Mouse (Mus musculus) Muller cell, postnatal 12 days (primary cell): ENCODE data around the gene E330009J07Rik.
A peak's percentile ranks its signal among the peaks of the same experiment; 100 is the strongest.

Experiments
- DNase-seq: peaks from one replicate; pipeline ENCODE4 v3.0.0-alpha.2; 2015; ENCODE audit errors: inconsistent ontology term

The E330009J07Rik gene

DNA sequence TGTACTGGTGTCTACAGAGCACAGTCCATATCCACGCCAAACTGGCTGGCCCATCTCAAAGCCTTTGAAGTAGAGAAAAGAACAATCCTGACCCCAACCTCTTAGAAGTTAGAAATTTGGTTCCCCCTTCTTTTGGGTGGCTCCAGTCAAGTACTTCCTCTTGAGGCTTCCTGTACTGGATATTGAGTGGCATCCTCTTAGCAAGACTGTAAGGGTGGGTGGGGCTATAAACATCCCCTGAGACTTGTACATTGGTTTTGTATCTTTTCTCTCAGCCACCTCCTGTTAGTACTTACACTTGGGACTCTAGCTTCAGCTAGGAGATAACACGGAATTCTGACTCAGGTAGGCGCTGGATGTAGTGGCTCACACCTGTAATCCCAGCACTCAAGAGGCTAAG lies 5.7 kb downstream of the E330009J07Rik start:
- no peak for DNase-seq

DNA sequence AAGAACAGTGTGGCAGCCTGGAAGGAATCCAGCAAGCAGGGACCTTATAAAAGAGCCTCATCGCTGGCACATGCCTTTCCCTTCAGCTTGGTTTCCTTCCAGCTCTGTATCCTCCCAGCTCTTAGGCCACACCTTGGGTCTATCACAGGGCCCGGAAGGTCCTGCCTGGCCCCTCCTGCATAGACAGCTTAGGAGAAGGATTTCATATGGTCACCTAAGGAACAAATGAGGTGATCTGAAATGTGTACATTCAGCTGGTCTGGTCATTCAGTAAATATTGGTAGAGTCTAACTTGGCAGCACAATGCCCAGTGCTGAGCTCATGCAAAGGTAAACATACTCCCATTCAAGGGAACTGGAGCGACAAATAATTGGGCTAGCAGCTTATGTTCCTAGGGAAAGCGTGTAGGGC lies 6.4 kb downstream of the E330009J07Rik start:
- peak; percentile 12 for DNase-seq

DNA sequence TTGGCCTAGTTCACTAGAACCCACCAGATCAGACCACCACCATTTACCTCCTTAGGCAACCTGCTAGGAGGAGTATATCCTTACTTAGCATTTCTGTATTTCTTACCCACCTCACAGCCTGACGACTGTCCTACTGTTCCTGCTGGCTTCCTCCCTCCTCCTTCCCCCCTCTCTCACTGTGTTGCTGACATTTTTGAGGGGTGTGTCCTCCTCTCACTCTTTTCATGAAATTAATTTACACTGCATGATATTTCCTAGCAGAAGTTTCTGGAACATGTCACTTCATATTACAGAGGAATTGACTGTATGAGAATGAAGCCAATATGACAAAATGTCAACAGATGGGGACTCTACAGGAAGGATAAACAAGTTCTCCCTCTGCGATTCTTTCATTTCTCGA lies 7.2 kb downstream of the E330009J07Rik start:
- DNase-seq: no peak

DNA sequence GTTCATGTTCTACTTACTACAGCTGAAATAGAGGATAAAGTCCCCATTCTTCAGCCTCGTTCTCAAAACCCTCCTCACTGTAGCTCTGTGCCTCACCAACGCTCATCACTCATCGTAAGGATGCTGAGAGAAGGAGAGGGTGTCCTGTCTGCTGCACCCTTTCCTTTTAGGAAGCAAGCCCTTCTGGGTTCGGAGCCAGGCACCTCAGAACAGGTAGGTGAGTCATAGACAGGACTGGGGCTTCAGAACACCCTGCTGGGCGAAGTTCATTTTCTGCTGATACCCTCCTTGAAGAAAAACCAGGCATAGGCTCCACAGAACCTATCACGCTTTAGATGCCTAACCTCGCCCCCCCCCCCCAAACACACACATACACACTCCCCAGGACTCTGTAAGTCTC lies 8.5 kb downstream of the E330009J07Rik start:
- DNase-seq: no peak

DNA sequence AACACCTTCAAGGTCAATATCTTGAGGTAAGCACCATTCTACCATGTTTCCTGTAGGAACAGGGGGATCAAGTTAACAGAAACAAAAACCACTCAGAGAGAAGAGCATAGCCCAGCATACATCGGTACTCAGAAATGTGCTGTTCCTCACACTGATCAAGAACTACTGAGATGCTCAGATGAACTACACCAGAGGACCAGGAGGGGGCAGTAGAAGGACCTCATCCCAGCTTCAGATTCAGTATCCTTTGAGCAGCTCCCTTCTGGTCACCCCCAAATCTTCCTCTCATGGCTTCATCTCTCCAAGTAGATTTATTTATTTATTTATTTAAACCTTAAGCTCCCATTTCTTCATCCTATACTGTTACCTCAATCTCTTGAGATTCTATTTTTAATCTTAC lies 12.2 kb downstream of the E330009J07Rik start:
- peak; percentile 7 for DNase-seq

DNA sequence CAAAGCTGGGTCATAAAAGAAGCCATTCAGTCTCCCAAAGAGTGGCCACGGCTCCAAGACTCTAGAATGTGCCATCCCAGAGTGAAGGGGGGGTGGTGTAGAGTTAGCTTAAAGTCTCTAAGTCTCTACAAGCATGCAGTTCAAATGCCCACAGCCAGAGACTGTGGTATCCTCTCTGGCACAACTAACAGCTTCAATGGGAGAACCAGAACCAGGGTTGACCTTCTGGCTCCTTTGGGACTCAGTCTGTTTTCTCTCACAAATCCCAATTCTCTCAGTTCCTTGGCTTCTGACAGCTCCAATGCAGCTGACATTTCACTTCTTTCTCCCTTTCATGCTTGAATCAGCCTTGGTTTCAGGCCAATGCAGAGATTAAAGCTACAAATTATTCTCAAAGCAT lies 12.9 kb downstream of the E330009J07Rik start:
- no peak for DNase-seq

DNA sequence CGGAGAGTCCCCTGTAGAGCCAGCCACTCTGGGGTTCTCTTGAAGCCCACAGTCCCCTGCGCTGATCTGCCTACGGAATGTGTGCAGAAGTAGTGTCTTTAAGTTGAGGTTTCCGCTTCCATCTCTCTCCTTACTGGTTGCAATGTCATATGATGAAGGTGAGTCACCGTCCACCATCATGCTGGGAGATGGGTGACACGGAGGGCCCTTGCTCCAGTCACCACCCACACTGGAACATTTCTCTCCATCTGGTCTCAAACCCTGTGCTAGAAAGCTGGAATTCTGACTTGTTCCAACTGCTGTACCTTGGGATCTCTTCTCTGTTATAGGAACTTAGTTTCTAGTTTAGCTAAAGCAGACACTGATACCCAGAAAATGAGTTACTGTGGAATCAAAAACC lies 14.8 kb downstream of the E330009J07Rik start:
- no peak for DNase-seq

DNA sequence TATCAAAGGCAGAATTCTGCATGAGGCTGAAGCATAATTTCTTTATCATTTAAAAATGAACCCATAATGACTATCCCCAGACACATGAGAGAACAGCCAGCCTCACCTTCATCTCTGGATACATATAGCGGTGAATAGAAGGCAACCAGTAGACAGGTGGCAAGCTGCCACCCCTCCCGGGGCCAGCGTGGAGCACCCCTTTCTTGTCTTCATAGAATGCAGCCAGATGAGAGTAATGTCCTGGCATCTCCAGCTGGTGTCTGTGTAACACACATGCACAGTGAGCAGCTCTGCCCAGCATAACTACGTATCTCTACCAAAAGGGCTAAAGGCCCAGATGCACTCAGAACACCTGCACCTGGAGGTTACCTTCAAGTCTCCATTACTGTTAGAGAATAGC lies 17.5 kb downstream of the E330009J07Rik start:
- no peak for DNase-seq

DNA sequence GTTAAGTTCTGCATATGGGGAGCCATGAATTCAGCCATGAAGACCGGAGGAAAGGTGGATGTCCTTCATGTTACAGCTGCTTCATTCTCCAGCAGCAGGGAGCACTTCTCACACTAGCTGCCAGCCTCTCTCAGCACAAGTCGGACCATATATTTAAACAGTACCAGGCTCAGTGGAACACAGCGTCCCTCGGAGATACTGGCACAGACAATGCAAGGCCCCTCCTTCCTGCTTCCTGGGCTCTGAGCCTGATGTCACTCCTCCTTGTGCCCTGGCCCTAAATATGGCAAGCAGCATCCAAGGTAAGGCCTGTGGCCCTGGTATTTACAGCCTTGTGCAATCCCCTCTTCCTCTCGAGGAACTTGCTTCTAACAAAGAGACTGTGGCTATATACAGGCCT lies 20.1 kb downstream of the E330009J07Rik start:
- no peak for DNase-seq

DNA sequence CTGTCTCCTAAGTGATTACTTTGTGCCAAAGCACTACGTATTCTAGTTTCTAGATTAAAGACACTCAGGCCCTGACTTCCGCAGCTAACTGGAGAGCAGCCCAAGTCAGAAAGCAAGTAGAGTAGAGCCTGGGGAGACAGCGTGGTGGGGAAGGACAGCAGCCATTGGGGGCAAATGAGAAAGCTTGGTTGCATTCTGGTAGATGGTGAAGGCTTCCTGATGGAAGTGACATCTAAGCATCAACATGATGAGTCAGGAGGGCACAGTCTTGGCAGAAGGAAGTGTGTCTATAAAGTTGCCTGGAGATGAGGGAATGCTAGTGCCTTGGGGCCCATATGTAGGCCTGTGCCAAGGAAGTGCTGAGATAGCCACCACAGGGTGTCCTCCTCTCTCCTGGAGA lies 22.4 kb downstream of the E330009J07Rik start:
- DNase-seq: no peak

DNA sequence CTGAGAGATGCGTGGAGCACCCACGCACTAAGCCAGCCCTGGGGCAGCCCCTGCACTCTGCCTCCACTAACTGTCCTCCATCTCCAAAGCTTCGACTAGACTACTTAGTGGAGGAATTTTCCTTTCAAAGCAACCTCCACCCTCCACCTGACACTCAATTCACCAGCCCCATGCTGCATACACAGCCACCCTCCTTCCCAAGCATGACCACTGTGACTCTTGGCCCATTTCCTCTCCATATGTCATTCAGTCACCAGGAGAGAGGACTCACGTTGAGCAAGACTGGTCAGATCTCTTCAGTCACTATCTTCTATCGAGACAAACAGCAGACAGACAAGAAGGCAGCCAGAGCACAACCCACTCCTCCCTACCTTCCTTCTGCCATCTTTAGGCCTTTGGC lies 22.9 kb downstream of the E330009J07Rik start:
- DNase-seq: no peak

DNA sequence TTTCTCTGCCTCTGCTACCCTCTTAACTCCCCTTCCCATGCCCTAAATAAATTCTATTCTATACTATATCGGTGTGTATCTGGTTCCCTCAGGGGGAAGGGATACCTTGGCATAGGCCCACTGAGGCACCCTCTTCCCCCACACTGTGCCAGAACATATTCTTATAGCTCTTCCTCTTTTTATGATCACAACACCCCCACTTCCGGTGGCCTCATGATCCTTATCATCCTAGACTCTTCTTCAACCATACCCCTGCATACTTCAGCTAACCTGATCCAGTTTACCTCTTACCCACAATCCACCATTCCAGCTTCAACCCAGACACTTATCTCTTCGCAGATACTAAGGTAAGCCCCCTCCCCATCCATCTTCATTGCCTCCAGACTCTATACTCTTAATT lies 24.9 kb downstream of the E330009J07Rik start:
- DNase-seq: no peak

DNA sequence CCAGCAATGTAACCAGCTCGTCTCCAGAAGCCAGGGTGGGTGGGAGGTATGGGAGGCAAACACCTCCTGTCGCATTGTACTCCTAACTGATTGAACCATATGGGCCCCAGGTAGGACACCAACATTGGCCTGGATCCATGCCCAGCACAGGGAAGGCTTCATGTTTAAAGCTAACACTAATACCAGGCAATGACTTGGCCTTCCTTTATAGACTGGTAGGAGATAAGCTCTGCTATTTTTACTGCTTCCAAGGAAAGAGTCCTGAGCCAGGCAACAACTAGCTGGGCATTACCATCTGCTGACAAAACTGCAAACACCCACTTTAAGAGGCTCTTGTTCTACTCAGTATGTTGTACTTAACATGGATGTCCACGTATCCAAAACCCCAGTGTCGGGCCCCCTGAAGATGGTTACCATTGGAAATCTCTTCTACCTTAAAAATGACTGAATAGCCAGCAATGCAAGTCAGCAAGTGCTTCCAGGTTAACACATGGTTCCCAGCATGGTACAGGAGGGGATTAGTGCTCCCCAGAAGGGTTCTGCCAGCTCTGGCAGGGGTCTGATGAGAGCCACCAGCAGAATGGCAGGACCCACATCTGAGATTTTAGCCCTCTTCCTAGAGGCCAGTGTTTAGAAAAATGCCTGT lies 32.2 kb downstream of the E330009J07Rik start:
- DNase-seq: no peak

DNA sequence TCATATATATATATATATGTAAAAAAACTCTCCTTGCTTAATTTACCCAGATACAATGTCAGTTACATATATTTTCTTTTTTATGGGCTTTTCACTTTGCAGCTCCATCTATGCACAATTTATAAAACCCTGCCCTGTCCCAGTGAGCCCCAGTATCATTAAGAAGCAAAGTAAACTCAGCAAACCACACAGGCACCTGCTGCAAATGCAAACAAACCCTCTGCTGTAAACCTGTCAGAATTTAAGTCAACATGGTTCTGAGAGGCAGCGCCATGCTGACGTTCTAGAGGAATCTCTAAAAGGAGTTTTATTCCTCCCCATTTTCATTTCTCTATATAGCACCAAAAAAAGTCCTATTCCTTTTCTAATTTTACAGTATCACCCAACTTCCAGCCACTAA lies 33.9 kb downstream of the E330009J07Rik start:
- DNase-seq: no peak

DNA sequence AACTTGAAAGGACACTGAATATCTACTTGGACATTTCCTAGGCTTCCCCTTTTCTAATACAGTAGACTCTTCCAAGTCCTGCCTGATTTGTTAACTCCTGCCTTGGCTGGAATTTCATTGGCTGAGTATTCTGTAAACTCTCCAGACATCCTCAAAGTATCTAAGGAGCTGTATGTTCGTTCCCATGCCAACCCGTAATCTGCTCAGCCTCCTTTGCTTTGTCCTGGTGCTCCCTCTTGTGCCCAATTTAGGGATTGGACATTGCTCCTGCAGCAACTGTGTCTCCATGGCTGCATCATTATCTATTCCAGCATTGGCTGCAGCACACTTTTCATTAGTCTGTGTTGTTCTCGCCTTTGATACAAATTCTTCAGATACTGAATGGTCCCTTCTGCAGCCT lies 42.7 kb downstream of the E330009J07Rik start:
- peak; percentile 49 for DNase-seq

DNA sequence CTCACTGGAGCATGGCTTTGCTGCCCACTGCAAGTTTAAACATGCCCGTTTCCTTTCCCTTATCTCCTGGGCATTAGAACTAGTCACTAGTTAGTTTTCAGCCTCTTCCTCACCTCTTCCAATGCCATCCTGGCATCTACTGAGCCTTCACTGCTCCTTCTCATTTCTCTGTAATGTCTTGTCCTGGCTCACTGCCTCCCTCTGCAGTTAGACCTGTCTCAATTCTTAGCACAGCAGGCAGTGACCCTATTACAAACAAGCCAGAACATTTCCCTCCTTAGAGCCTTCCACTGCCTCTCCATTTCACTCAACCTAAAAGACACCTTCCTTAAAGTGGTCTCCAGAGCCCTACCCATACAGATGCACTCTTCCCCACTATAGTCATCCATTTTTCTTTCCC lies 45.0 kb downstream of the E330009J07Rik start:
- DNase-seq: no peak

DNA sequence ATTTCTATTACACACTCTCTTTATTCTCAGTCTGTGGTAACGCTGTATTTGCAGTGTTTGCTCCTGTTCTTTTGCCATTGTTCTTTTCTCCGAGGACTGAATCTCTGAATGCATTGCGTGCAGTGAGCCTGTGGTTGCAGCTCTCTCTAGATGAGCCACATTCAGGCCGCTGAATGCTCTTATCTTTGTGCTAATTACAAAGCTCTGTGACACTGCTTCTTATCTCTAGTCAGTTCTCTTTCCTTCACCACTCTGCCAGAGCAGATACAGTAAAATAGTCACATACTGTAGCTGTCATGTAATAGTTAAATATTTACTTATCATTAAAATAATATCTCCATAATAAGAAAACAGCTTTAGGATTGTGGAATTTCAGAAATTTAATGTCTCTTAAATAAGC lies 47.3 kb downstream of the E330009J07Rik start:
- no peak for DNase-seq

DNA sequence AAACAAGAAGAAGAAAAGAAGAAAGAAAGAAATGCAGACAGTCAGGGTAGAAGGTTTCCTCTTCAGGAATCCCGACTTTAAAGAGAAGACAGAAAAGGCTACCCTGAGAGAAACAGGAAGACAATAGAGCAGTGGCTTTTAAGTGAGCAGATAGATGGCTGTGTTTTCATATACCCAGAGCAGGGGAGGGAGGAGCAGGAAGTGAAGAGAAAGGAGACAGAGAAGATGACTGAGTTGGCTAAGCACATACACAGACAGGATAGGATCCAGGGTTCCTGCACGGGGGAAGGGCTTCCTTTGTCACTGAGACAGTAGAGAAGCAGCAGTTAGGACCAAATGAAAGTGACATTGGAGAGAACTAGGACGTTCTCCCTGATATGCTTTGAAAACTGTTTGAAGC lies 50.3 kb downstream of the E330009J07Rik start:
- no peak for DNase-seq

DNA sequence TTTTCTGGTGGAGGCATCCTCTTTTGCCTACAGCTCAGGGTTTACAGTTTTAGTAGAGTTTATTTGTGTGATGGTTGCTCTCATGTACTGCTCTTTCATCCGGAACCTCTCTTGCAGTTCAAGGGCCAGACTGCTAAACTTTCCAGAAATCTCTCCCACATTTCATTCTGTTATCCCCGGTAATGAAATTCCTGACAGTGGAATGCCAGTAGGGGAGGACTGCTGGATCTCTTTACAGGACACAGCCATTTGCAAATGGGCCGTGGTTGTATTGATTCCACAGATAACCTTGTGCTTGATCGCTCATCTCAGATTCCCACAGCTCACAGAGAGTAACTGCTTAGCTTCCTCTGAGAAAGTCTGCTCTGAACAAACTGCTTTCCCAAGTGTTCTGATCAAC lies 54.0 kb downstream of the E330009J07Rik start:
- no peak for DNase-seq

DNA sequence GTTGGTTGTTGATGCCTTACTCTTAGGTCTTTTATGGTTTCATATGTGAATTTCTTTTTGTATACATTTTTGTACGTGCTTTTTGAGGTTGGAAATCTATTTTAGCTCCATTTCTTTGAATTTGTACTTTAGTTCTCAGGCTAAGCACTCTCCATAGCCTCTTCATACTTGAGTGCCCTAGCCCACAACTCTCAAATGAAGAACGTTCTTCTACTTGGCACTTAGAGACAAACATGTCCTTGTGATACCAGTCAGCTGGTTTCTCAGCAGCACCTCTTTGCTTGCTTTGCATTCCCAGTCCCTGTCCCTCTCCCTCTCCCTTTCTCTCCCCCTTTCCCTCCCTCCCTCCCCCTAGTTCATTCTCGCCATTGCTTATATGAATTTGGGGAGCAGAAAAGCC lies 55.8 kb downstream of the E330009J07Rik start:
- no peak for DNase-seq

DNA sequence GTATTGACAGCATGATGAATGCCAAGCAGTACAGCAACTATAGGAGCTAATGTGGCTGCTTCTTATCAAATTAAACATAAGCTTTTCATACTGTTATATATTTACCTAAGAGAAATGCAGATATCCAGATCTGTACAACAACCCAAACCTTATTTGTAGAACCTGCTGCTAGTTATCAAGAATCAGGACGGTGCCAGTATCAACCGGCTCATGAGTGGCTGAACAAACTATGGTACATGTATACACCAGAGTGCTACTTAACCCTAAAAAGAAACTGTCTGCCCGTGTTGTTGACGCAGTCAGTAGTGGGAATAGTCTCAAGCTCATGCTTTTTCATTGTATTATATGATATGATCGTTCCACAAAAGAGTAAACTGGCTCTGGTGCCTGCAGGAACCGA lies 64.9 kb downstream of the E330009J07Rik start:
- DNase-seq: no peak

DNA sequence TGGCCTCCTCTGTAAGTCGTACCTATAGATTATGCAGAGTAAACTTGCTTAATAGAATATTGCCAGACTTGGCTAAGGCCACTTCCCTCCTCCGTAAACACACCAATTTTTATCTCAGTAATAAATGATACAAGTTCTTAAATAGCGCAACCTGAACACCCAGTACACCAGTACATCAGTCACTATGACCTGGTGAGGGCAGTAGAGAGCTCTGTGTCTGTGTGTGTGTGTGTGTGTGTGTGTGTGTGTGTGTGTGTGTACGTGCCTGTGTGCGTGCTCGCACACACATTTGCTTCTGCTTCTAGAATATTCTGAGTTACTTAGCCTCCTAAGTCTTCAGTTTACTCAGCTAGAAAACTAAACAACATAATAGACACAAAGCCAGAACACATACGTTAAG lies 82.6 kb downstream of the E330009J07Rik start:
- DNase-seq: no peak
